Mouse (Mus musculus) granulocyte monocyte progenitor cell, adult 5-6 weeks (primary cell): ENCODE data around the gene Dyrk1a. TPM values are rescaled to one million over a fixed set of nuclear protein-coding genes. Genes with fewer than 3 reads are reported as not detected.

Experiments used
- ATAC-seq: replicated peaks from 2 replicates; pipeline ENCODE4 v1.8.0; 2016; ENCODE audit warnings: mild to moderate bottlenecking, moderate TSS enrichment, inconsistent platforms; ENCODE audit not compliant: poor library complexity, severe bottlenecking
- total RNA-seq, 2 experiments: library from RNA; stranded (forward) in 1 of 2; stranded (reverse) in 1 of 2; fragments of 200-712, 200-1000 nt in 1 of 2; fragments of >200 nt in 1 of 2; fragmentation: Nextera tagmentation in 1 of 2; gene quantifications; 2 replicates each; pipeline ENCODE4 v1.2.3; 2014 to 2017

Dyrk1a gene
- total RNA-seq, 2 experiments from 2014 or later = 60.1 to 64.9 TPM

GRCm38 (mm10) chr16:94627736-94628135 is 57.9 kb downstream of the Dyrk1a start:
- ATAC-seq = 0 out of 2 replicates have a peak, but pooled peaks have one; percentile 2

DNA sequence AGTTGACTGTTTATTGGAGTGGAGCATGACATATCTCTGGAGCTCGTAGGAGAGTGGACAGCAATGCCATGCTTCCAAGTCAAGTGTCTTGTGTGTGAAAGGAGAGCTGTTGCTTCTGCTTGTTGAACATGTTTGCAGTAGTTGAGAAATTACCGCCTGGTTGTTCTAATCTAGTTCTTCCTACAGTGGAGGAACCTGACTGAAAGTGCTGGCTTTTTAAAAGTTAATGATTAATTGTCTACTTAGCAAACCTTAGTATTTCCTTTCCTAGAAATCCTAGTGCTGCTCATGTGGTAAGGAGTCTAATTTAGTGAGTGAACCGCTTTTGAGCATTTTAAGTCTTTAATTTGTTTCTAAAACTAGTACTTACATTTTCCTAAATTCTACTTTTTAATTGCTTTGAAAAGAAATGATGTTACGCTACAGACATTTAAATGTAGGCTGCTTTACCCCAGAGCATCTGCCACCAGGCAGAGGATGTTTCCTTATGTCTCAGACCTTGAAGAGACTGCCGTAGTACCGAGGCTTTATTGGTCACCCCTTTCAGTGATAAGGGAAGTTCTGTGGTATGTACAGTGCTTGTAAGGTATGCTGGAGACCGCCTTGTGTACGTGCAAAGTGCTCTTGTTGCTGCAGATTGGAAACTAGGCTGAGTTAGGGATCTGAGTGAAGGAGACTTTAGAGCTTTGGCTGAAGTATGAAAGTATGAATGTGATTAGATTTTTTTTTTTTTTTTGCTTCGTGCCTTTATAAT is 59.3 kb downstream of the Dyrk1a start:
- no peak for ATAC-seq

DNA sequence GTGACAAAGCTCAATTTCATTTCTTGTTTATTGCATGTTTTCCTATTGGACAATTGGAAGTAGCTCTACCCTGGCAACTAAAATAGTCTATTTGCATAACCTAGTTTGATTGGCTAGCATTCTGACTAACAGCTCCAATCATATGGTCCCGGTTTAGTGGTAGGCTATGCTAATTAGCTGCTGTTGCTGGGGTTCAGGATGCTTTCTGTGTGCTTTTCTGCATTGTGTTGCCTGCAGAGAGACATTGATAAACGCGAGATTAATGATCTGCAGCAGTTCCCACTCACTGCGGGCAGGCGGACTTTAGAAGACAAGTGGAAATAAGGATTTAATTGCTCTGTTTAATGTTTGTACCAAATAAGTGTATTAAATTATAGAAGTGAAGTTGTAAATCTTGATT is 62.2 kb downstream of the Dyrk1a start:
- ATAC-seq = peak; percentile 98

GRCm38 (mm10) chr16:94632424-94632963 is 62.7 kb downstream of the Dyrk1a start:
- no peak for ATAC-seq

DNA sequence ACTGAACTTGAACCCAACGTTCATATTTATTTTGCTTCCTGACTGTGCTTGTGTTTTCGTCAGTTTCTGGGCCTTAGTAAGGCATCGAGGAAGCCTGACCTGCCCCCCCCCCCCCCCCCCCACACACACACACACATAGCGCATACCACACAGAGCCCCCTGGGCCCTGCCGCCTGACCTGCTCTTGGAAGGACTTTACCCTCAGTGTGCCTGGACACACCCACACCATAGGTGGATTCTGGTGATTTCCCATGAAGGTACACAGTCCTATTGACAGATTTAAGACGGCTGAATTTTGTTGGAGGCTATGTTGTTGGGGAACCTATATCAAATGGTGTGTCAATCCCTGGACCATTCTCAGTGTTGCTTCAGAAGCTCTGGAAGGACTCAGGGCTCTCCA is 63.2 kb downstream of the Dyrk1a start:
- ATAC-seq = no peak

DNA sequence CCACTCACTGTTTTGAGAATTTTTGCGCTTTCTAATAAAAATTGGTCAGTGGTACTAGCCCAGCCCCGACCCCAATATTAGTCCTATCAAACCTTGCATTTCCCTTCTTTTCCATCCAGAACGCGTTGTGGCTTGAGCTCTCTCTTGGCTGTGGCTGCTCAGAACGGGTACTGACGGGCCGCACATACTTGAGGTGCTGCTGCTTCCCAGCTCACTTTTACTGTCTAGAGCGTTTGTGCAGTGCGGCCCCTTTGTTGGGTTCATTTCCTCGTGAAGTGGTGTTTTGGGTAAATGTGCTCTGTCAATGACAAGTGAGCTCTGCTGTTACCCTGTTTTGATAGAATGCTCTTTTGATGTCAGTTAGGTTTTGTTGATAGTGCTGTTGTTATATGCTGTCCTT is 67.6 kb downstream of the Dyrk1a start:
- no peak for ATAC-seq

DNA sequence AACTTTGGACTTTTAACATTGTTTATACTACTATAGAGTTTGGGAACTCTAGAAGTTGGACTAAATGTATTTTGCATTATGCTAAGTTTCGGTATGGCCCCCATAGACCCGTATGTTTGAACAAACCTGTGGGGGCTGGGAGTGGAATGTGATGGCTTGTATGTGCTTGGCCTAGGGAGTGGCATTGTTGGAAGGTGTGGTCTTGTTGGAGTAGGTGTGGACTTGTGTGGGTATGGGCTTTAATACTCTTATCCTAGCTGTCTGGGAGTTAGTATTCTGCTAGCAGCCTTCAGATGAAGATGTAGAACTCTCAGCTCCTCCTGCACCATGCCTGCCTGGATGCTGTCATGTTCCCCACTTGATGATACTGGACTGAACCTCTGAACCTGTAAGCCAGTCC is 72.0 kb downstream of the Dyrk1a start:
- ATAC-seq = no peak

- ATAC-seq = peak; percentile 83
Observed at GRCm38 (mm10) chr16:94647153-94647552, 77.3 kb downstream of the Dyrk1a start.

DNA sequence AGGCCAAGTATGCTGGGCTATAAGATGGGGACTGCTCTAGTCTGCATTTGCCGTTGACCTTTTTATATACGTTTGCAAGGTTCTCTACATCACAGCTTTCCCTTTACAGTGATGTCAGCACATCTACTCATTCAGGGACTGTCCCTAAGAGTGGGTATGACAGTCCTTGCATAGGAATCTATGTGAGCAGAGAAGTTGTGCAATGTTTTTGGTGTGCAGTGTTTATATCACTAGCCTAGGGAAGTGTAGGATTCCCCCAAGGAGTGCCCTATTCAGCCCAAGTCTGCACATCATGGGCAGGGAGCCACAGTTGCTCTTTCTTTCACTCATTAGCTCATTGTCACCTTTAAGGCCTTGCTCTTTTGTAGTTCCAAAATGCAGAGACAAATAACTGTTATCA is 78.1 kb downstream of the Dyrk1a start:
- peak; percentile 58 for ATAC-seq

DNA sequence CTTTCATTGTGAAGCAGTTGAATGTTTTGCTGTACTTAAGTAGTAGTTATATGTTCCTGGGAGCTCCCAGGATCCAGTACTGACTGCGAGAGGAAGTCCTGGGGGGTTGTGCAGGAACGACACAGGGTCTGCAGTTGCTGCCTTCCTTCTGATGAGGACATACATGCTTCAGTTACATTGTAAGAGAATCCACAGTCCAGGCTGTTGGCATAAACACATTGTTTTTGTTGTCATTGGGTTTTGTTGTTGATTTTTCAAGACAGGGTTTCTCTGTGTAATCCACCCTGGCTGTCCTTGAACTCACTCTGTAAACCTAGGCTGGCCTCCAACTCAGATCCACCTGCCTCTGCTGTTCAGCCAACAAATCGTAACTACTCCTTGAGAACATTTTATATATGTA is 80.1 kb downstream of the Dyrk1a start:
- ATAC-seq = no peak

DNA sequence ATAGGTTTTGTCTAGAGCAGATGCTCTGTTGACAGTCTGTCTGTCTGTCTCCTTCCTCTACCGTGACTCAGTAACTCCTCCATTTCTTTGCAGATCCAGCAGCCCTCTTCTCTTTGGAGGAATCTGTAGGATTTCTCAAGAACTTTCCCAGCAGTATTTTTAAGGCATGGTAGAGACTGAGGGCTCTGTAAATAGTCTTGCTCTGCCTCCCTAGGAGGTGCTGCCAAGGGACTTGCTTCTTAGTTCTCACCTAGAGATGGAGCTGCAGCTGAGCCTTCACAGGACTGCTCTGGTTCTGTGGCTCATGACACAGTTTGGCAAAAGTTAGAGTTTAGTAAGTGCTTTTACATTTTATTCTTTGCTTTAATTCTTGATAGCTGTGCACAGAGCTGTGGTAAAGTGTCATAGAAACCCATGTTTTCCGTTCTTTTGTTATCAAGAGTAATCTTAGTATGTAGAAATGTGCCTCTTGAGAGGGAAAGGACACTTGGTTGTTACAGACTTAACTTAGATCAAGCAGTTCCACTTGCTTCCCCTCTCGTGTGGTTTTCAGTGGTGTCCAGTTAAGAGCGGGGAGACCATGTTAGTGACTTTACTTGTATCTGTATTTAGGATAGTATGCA is 82.4 kb downstream of the Dyrk1a start:
- ATAC-seq = 0 out of 2 replicates have a peak, but pooled peaks have one; percentile 28

DNA sequence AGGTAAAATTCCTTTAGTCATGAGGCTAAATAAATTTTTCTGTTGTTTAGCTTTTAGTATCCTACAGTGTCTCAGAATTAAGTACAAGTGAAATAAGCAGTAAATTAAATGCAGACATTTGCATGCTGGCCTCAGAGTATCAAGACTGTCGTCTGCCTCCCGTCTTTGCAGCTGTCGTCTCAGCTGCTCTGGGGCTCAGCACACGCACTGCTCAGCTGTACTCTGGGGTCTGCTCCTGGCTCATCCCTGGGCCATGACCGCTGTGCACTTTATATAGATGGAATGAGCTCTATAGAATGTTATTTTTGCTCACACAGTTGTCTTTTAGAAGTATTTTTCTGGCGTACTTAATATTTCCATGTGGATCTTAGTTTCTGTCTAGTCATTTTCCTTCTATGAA is 85.3 kb downstream of the Dyrk1a start:
- ATAC-seq = no peak

GRCm38 (mm10) chr16:94656891-94657290 is 87.1 kb downstream of the Dyrk1a start:
- ATAC-seq = no peak

GRCm38 (mm10) chr16:94659394-94659793 is 89.6 kb downstream of the Dyrk1a start:
- ATAC-seq = no peak

- ATAC-seq = no peak
Observed at GRCm38 (mm10) chr16:94660221-94660620, 90.4 kb downstream of the Dyrk1a start.

GRCm38 (mm10) chr16:94667557-94667956 is 97.7 kb downstream of the Dyrk1a start:
- no peak for ATAC-seq

DNA sequence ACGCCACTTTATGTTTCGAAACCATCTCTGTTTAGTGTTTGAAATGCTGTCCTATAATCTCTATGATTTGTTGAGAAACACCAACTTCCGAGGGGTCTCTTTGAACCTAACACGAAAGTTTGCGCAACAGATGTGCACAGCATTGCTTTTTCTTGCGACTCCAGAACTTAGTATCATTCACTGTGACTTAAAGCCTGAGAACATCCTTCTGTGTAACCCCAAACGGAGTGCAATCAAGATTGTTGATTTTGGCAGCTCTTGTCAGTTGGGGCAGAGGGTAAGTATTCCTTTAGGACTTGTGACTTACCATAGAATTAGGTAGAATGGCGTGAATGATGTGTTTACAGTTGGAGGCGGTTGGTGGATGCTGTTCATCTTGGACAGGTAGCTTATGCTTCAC is 101.5 kb downstream of the Dyrk1a start:
- ATAC-seq = peak; percentile 50

GRCm38 (mm10) chr16:94680924-94681323 is 111.1 kb downstream of the Dyrk1a start:
- ATAC-seq = no peak

- no peak for ATAC-seq
Observed at GRCm38 (mm10) chr16:94681760-94682159, 112.0 kb downstream of the Dyrk1a start.

GRCm38 (mm10) chr16:94683960-94684359 is 114.2 kb downstream of the Dyrk1a start:
- ATAC-seq = no peak

- no peak for ATAC-seq
Observed at GRCm38 (mm10) chr16:94693687-94694305, 124.0 kb downstream of the Dyrk1a start.
